In genomic region chr15:78189636-78190035, GRCm38 (mm10) we compare ENCODE assay signal across 27 mouse cellular contexts. TPM values are rescaled to one million over a fixed set of nuclear protein-coding genes. Genes with fewer than 3 reads are reported as not detected.
"Had no signal": no experiment of that assay in that cellular context is flagged by ENCODE, and none has a peak within 500 bp of the region (broad histone marks: within the 10 kb centered on the region; RNA-seq: fewer than 3 reads in every experiment).

No protein-coding gene starts in this region.

- H3K27me3 ChIP-seq: midbrain, embryonic 13.5 days; midbrain, embryonic 15.5 days; neural tube, embryonic 13.5 days; neural tube, embryonic 15.5 days; stomach, embryonic 15.5 days had no signal

- H3K36me3 ChIP-seq: midbrain, embryonic 10.5 days; midbrain, embryonic 13.5 days; midbrain, embryonic 15.5 days; neural tube, embryonic 13.5 days; neural tube, embryonic 15.5 days; stomach, embryonic 15.5 days had no signal

- H3K4me3 ChIP-seq: megakaryocyte, embryonic 14.5 days; midbrain, embryonic 10.5 days; midbrain, embryonic 13.5 days; midbrain, embryonic 15.5 days; myocyte; neural tube, embryonic 13.5 days; neural tube, embryonic 15.5 days; stomach, embryonic 15.5 days had no signal

- H3K9ac ChIP-seq: liver, embryonic 14.5 days; lung, embryonic 14.5 days; midbrain, embryonic 13.5 days; midbrain, embryonic 15.5 days; neural tube, embryonic 13.5 days; neural tube, embryonic 15.5 days; stomach, embryonic 15.5 days had no signal

- H3K27ac ChIP-seq: liver, embryonic 14.5 days; macrophage; midbrain, embryonic 10.5 days; midbrain, embryonic 13.5 days; midbrain, embryonic 15.5 days; neural tube, embryonic 13.5 days; neural tube, embryonic 15.5 days; stomach, embryonic 15.5 days; stomach, postnatal 0 days had no signal

- H3K4me2 ChIP-seq: lung, embryonic 14.5 days; midbrain, embryonic 13.5 days; midbrain, embryonic 15.5 days; neural tube, embryonic 13.5 days; neural tube, embryonic 15.5 days; stomach, embryonic 15.5 days had no signal

- H3K9me3 ChIP-seq: megakaryocyte, embryonic 14.5 days; midbrain, embryonic 10.5 days; midbrain, embryonic 13.5 days; midbrain, embryonic 15.5 days; neural tube, embryonic 13.5 days; neural tube, embryonic 15.5 days; stomach, embryonic 15.5 days had no signal

- H3K4me1 ChIP-seq: midbrain, embryonic 15.5 days; stomach, embryonic 15.5 days had no signal

- ATAC-seq: midbrain, embryonic 13.5 days; midbrain, embryonic 15.5 days had no signal

- DNase-seq: lung, adult 18-20 months; lung, embryonic 14.5 days; lung, postnatal 10 days; retina, postnatal 1 day; right cerebral cortex, adult 18-20 months; right cerebral cortex, postnatal 25 days; right cerebral cortex, postnatal 4 days; thymus, adult 2 months; thymus, postnatal 25 days; thymus, postnatal 4 days had no signal

RNA-seq across cellular contexts. Expression of gene Pvalb, which starts 16.6 kb away (rescaled TPM):
- total RNA-seq: megakaryocyte progenitor cell, adult 5-6 weeks had no signal
- polyA plus RNA-seq: liver, embryonic 14.5 days; liver, embryonic 16.5 days; lung, embryonic 14.5 days; macrophage; neural tube, embryonic 11.5 days; spleen, adult 2 months; stomach, postnatal 0 days; testis, adult 2 months; urinary bladder, adult 2 months had no signal
